Mouse (Mus musculus) bone marrow, adult 2 months (tissue): Measurements from ENCODE around the gene Ip6k1.

Experiments used
- CTCF ChIP-seq: fragments of 200-500 bp; IDR thresholded peaks from 2 replicates; pipeline ENCODE4 v1.5.1; 2011; ENCODE audit warnings: low read length, control low read depth; ENCODE audit not compliant: control insufficient read depth, insufficient read depth
- POLR2A ChIP-seq: fragments of 200-500 bp; IDR thresholded peaks from 2 replicates; pipeline ENCODE4 v1.6.1; 2011; ENCODE audit warnings: low read depth, mild to moderate bottlenecking, control low read depth, low read length, borderline replicate concordance; ENCODE audit not compliant: control insufficient read depth

DNA sequence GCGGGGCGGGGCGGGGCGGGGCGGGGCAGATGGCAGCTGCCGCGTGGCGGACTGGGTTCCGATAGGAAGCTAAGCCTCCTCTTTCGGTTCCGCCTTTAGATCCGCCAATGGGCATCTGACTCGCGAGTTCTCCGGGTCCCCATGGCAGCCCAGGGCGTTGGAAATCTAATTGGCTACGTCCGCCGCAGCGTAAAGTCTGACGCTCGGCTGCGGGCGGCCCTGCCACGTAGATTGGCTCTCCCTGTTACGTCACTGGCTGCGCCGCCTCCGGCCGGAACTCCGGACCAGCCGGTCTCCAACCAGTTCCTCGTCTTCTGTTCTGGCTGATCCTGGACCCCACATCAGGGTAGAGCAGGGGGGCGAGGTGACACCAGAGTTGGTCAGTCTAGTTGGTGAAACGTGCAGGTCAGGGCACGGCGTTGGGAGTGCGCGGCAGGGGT is 46.7 kb downstream of the Ip6k1 start, which contains the start of gene Gmppb:
- TF ChIP-seq CTCF (no peak), POLR2A (peak; percentile 76; the same call in 1 of the 2 replicates)
